Mouse (Mus musculus) hindlimb bud, embryonic 11.5 days (tissue): Measurements from ENCODE around the gene Mmgt2.

Experiments used
- DNase-seq: peaks from one replicate; pipeline ENCODE4 v3.0.0-alpha.2; 2012; ENCODE audit warnings: low read depth, low spot score; ENCODE audit errors: extremely low spot score

The Mmgt2 gene

GRCm38 (mm10) chr11:62621079-62621478 lies 27.4 kb upstream of the Mmgt2 start:
- no peak for DNase-seq

GRCm38 (mm10) chr11:62621586-62622283 lies 26.7 kb upstream of the Mmgt2 start:
- DNase-seq = no peak

- no peak for DNase-seq
Measured at GRCm38 (mm10) chr11:62622850-62623249, 25.6 kb upstream of the Mmgt2 start.

GRCm38 (mm10) chr11:62624341-62625291 lies 23.8 kb upstream of the Mmgt2 start:
- no peak for DNase-seq

- DNase-seq = no peak
Measured at GRCm38 (mm10) chr11:62629352-62630224, 18.9 kb upstream of the Mmgt2 start.

- no peak for DNase-seq
Measured at GRCm38 (mm10) chr11:62630225-62630821, 18.1 kb upstream of the Mmgt2 start.

GRCm38 (mm10) chr11:62631138-62631537 lies 17.3 kb upstream of the Mmgt2 start:
- DNase-seq = no peak

- DNase-seq = no peak
Measured at GRCm38 (mm10) chr11:62635406-62635805, 13.1 kb upstream of the Mmgt2 start.

GRCm38 (mm10) chr11:62636105-62636839 lies 12.2 kb upstream of the Mmgt2 start:
- no peak for DNase-seq

GRCm38 (mm10) chr11:62636840-62637221 lies 11.6 kb upstream of the Mmgt2 start:
- DNase-seq = no peak

- no peak for DNase-seq
Measured at GRCm38 (mm10) chr11:62637401-62637800, 11.1 kb upstream of the Mmgt2 start.

- DNase-seq = no peak
Measured at GRCm38 (mm10) chr11:62637806-62638205, 10.7 kb upstream of the Mmgt2 start.

GRCm38 (mm10) chr11:62638402-62638801 lies 10.1 kb upstream of the Mmgt2 start:
- DNase-seq = no peak

GRCm38 (mm10) chr11:62640378-62640777 lies 8.1 kb upstream of the Mmgt2 start:
- no peak for DNase-seq

GRCm38 (mm10) chr11:62642023-62642844 lies 6.2 kb upstream of the Mmgt2 start:
- no peak for DNase-seq

GRCm38 (mm10) chr11:62643011-62643631 lies 5.3 kb upstream of the Mmgt2 start:
- no peak for DNase-seq

GRCm38 (mm10) chr11:62643681-62644363 lies 4.6 kb upstream of the Mmgt2 start:
- DNase-seq = no peak
